Mouse (Mus musculus): ENCODE data around the gene Pcx. TPM values are rescaled to one million over a fixed set of nuclear protein-coding genes. Genes with fewer than 3 reads are reported as not detected.

Pcx gene
- polyA plus RNA-seq, 1 experiment from 2014 or later = 18.6 TPM

GRCm38 (mm10) chr19:4593792-4594522, 83.7 kb downstream of the Pcx start:
- no peak overlapping the region for H3K4me3 ChIP-seq (ENCODE audit: low read depth, low read length)
- no peak for ATAC-seq (replicated peaks; ENCODE audit: low FRiP score)
- no peak overlapping the region for H3K9ac ChIP-seq (ENCODE audit: low read depth, low read length)

GRCm38 (mm10) chr19:4596071-4596470, 85.8 kb downstream of the Pcx start:
- Histone ChIP-seq H3K4me2 (no peak overlapping the region), H3K36me3 (ENCODE audit: control insufficient read depth, insufficient read depth, low read length) (no peaks in the 10 kb centered on the region), H3K9me3 (ENCODE audit: control insufficient read depth, low read length) (no peaks in the 10 kb centered on the region), H3K4me1 (replicated peaks; ENCODE audit: control insufficient read depth, insufficient read depth, low read length) (no peaks in the 10 kb centered on the region), H3K27me3 (replicated peaks; ENCODE audit: control insufficient read depth, insufficient read depth, low read length) (no peaks in the 10 kb centered on the region), H3K4me3 (ENCODE audit: low read depth, low read length) (no peak overlapping the region), H3K9ac (ENCODE audit: low read depth, low read length) (no peak overlapping the region), H3K27ac (ENCODE audit: low read depth, low read length) (no peak overlapping the region)
- ATAC-seq (replicated peaks; ENCODE audit: low FRiP score) (no peak), DNase-seq (ENCODE audit: low spot score) (no peak)
- WGBS = 64% methylated on average over 2 of the region's 2 CpGs

More at GRCm38 (mm10) chr19:4593792-4594522, 83.7 kb downstream of the Pcx start:
- DNase-seq (ENCODE audit: low spot score) = no peak
- Histone ChIP-seq H3K4me2 (no peak overlapping the region), H3K27me3 (replicated peaks; ENCODE audit: control insufficient read depth, insufficient read depth, low read length) (0 out of 2 replicates have a peak, but pooled peaks cover 3% of the 10 kb centered on the region), H3K9me3 (ENCODE audit: control insufficient read depth, low read length) (no peaks in the 10 kb centered on the region), H3K27ac (ENCODE audit: low read depth, low read length) (no peak overlapping the region), H3K4me1 (replicated peaks; ENCODE audit: control insufficient read depth, insufficient read depth, low read length) (no peaks in the 10 kb centered on the region), H3K36me3 (ENCODE audit: control insufficient read depth, insufficient read depth, low read length) (no peaks in the 10 kb centered on the region)
- WGBS = 48% methylated on average over 7 of the region's 7 CpGs

GRCm38 (mm10) chr19:4602459-4602858, 92.2 kb downstream of the Pcx start:
- DNase-seq (ENCODE audit: low spot score) = no peak
- no peak overlapping the region for H3K9ac ChIP-seq (ENCODE audit: low read depth, low read length)
- ATAC-seq (replicated peaks; ENCODE audit: low FRiP score) = no peak
- no peaks in the 10 kb centered on the region for H3K9me3 ChIP-seq (ENCODE audit: control insufficient read depth, low read length)
- H3K4me2 ChIP-seq = no peak overlapping the region
- H3K4me3 ChIP-seq (ENCODE audit: low read depth, low read length) = no peak overlapping the region
- WGBS = 87% methylated on average over 20 of the region's 20 CpGs
- H3K4me1 ChIP-seq (replicated peaks; ENCODE audit: control insufficient read depth, insufficient read depth, low read length) = peaks cover 14% of the 10 kb centered on the region
- no peaks in the 10 kb centered on the region for H3K27me3 ChIP-seq (replicated peaks; ENCODE audit: control insufficient read depth, insufficient read depth, low read length)
- no peak overlapping the region for H3K27ac ChIP-seq (ENCODE audit: low read depth, low read length)
- no peaks in the 10 kb centered on the region for H3K36me3 ChIP-seq (ENCODE audit: control insufficient read depth, insufficient read depth, low read length)

DNA sequence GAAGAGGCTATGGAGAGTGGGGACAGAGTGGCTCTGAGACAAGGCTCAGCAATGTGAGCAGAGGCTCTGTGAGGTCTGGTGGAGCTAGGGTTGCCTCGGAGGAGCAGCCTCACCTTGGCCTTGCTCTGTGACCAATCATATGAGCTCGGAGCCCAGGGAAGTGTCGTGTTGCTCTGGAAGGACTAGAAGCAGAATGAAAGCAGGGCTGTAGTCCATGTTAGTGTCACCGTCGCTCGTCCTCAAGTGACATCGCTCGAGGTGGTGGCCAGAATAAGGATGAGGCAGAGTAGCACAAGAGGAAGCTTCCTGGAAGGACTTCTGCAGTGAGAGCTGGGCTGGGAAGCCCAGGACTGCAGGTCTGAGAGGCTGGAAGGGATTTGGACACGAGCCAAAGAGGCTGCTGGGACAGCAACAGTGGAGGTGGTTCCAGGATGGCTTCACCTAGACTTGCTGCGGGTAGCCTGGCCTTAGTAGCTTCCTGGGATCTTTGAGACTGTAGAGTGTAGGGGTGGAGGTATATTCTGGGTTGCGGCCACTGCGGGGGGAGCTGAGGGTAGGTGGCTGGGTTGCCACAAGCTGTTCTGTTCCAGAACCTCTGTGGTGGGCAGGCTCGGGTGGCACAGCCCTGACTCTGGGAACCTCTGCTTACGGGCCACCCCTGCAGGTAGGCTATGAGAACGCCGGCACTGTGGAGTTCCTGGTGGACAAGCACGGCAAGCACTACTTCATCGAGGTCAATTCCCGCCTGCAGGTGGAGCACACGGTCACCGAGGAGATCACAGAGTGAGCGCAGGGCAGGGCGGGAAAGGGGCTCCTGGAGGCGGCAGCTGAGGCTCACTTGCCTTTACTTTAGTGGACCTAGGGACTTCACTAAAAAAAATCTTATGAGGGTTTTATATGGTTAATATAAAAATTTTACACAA, 93.8 kb downstream of the Pcx start:
- H3K9ac ChIP-seq (ENCODE audit: low read depth, low read length) = no peak overlapping the region
- no peaks in the 10 kb centered on the region for H3K9me3 ChIP-seq (ENCODE audit: control insufficient read depth, low read length)
- no peaks in the 10 kb centered on the region for H3K36me3 ChIP-seq (ENCODE audit: control insufficient read depth, insufficient read depth, low read length)
- peak; percentile 54 for ATAC-seq (replicated peaks; ENCODE audit: low FRiP score)
- no peak overlapping the region for H3K4me2 ChIP-seq
- no peak overlapping the region for H3K27ac ChIP-seq (ENCODE audit: low read depth, low read length)
- no peaks in the 10 kb centered on the region for H3K27me3 ChIP-seq (replicated peaks; ENCODE audit: control insufficient read depth, insufficient read depth, low read length)
- DNase-seq (ENCODE audit: low spot score) = no peak
- WGBS = 37% methylated on average over 24 of the region's 24 CpGs
- H3K4me3 ChIP-seq (ENCODE audit: low read depth, low read length) = no peak overlapping the region
- peaks cover 14% of the 10 kb centered on the region for H3K4me1 ChIP-seq (replicated peaks; ENCODE audit: control insufficient read depth, insufficient read depth, low read length)

- Histone ChIP-seq H3K4me1 (replicated peaks; ENCODE audit: control insufficient read depth, insufficient read depth, low read length) (peaks cover 14% of the 10 kb centered on the region), H3K9ac (ENCODE audit: low read depth, low read length) (no peak overlapping the region), H3K4me3 (ENCODE audit: low read depth, low read length) (no peak overlapping the region), H3K27ac (ENCODE audit: low read depth, low read length) (no peak overlapping the region), H3K27me3 (replicated peaks; ENCODE audit: control insufficient read depth, insufficient read depth, low read length) (no peaks in the 10 kb centered on the region), H3K4me2 (no peak overlapping the region), H3K36me3 (ENCODE audit: control insufficient read depth, insufficient read depth, low read length) (no peaks in the 10 kb centered on the region), H3K9me3 (ENCODE audit: control insufficient read depth, low read length) (no peaks in the 10 kb centered on the region)
- ATAC-seq (replicated peaks; ENCODE audit: low FRiP score) (0 out of 2 replicates have a peak, but pooled peaks have one; percentile 25), DNase-seq (ENCODE audit: low spot score) (no peak)
- 77% methylated on average over 4 of the region's 4 CpGs for WGBS
These were observed 95.4 kb downstream of the Pcx start for GRCm38 (mm10) chr19:4605654-4606053.

- no peak overlapping the region for H3K4me3 ChIP-seq (ENCODE audit: low read depth, low read length)
- no peak overlapping the region for H3K4me2 ChIP-seq
- H3K27me3 ChIP-seq (replicated peaks; ENCODE audit: control insufficient read depth, insufficient read depth, low read length) = no peaks in the 10 kb centered on the region
- H3K36me3 ChIP-seq (ENCODE audit: control insufficient read depth, insufficient read depth, low read length) = peaks cover 3% of the 10 kb centered on the region; the same call in 1 of the 2 replicates
- no peak overlapping the region for H3K27ac ChIP-seq (ENCODE audit: low read depth, low read length)
- ATAC-seq (replicated peaks; ENCODE audit: low FRiP score) (no peak), DNase-seq (ENCODE audit: low spot score) (no peak)
- WGBS = 91% methylated on average over 12 of the region's 12 CpGs
- H3K4me1 ChIP-seq (replicated peaks; ENCODE audit: control insufficient read depth, insufficient read depth, low read length) = peaks cover 14% of the 10 kb centered on the region
- no peaks in the 10 kb centered on the region for H3K9me3 ChIP-seq (ENCODE audit: control insufficient read depth, low read length)
- no peak overlapping the region for H3K9ac ChIP-seq (ENCODE audit: low read depth, low read length)
These were observed 97.1 kb downstream of the Pcx start for GRCm38 (mm10) chr19:4607406-4607805.

DNA sequence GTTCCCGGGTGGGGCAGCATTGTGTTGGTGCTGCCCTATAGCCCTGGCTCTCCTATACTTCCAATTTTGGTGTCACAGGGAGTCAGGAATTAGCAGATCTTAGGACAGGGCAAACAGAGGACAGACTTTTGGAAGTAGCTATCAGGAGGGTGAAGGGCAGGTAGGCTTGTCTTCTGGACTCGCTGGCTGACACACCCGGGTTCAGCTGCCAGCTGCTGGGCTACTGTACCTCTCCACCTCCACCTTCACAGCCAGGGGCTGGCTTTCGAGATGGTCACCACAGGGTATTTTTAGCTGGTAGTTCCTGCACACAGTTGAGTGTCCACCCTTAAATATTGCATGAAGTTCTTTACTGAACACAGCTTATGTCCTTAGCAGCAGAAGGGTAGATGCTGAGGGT, 98.2 kb downstream of the Pcx start:
- no peak for DNase-seq (ENCODE audit: low spot score)
- Histone ChIP-seq H3K4me1 (replicated peaks; ENCODE audit: control insufficient read depth, insufficient read depth, low read length) (peaks cover 14% of the 10 kb centered on the region), H3K36me3 (ENCODE audit: control insufficient read depth, insufficient read depth, low read length) (peaks cover 3% of the 10 kb centered on the region; the same call in 1 of the 2 replicates), H3K4me2 (no peak overlapping the region), H3K9me3 (ENCODE audit: control insufficient read depth, low read length) (no peaks in the 10 kb centered on the region), H3K4me3 (ENCODE audit: low read depth, low read length) (no peak overlapping the region), H3K27ac (ENCODE audit: low read depth, low read length) (no peak overlapping the region), H3K27me3 (replicated peaks; ENCODE audit: control insufficient read depth, insufficient read depth, low read length) (no peaks in the 10 kb centered on the region), H3K9ac (ENCODE audit: low read depth, low read length) (no peak overlapping the region)
- ATAC-seq (replicated peaks; ENCODE audit: low FRiP score) = no peak
- 81% methylated on average over 4 of the region's 4 CpGs for WGBS

GRCm38 (mm10) chr19:4610109-4610508, 99.8 kb downstream of the Pcx start:
- DNase-seq (ENCODE audit: low spot score) (no peak), ATAC-seq (replicated peaks; ENCODE audit: low FRiP score) (no peak)
- Histone ChIP-seq H3K4me3 (ENCODE audit: low read depth, low read length) (no peak overlapping the region), H3K36me3 (ENCODE audit: control insufficient read depth, insufficient read depth, low read length) (peaks cover 3% of the 10 kb centered on the region; the same call in 1 of the 2 replicates), H3K9me3 (ENCODE audit: control insufficient read depth, low read length) (no peaks in the 10 kb centered on the region), H3K4me1 (replicated peaks; ENCODE audit: control insufficient read depth, insufficient read depth, low read length) (peaks cover 6% of the 10 kb centered on the region), H3K27ac (ENCODE audit: low read depth, low read length) (no peak overlapping the region), H3K4me2 (no peak overlapping the region), H3K27me3 (replicated peaks; ENCODE audit: control insufficient read depth, insufficient read depth, low read length) (peaks cover 13% of the 10 kb centered on the region), H3K9ac (ENCODE audit: low read depth, low read length) (no peak overlapping the region)
- 62% methylated on average over 4 of the region's 4 CpGs for WGBS
